Mouse (Mus musculus) neural tube, embryonic 13.5 days (tissue): ENCODE measurements at regions not wholly inside any gene's neighbourhood (a gene's known extent, or its start where the extent isn't known, plus 50 kb on each side); places are given as distances from the start of the nearest gene placed in this dataset.

Source experiments
- ATAC-seq: fragments of 200-750 bp; cut with Nextera tagmentation; 2 replicates; pipeline ENCODE4 v1.8.0; 2017; ENCODE audit warnings: low read depth, mild to moderate bottlenecking, moderate TSS enrichment, moderate library complexity
- H3K27ac ChIP-seq: fragments of 300-500 bp; sonication (generic); replicated peaks from 2 replicates; pipeline ENCODE4 v1.5.1; 2015; ENCODE audit warnings: moderate library complexity, mild to moderate bottlenecking, inconsistent platforms
- H3K27me3 ChIP-seq: fragments of 300-500 bp; sonication (generic); 2 replicates; pipeline ENCODE4 v1.6.1; 2015; ENCODE audit warnings: mild to moderate bottlenecking, inconsistent platforms
- H3K36me3 ChIP-seq: fragments of 300-500 bp; sonication (generic); 2 replicates; pipeline ENCODE4 v1.6.1; 2015; ENCODE audit warnings: mild to moderate bottlenecking, inconsistent platforms
- H3K4me1 ChIP-seq: fragments of 300-500 bp; sonication (generic); replicated peaks from 2 replicates; pipeline ENCODE4 v1.6.1; 2015; ENCODE audit warnings: inconsistent platforms
- H3K4me2 ChIP-seq: fragments of 300-500 bp; sonication (generic); 2 replicates; pipeline ENCODE4 v1.6.1; 2015; ENCODE audit warnings: inconsistent platforms, mild to moderate bottlenecking, moderate library complexity
- H3K4me3 ChIP-seq: fragments of 300-500 bp; sonication (generic); 2 replicates; pipeline ENCODE4 v1.5.1; 2015; ENCODE audit warnings: mild to moderate bottlenecking, inconsistent platforms
- H3K9ac ChIP-seq: fragments of 300-500 bp; sonication (generic); 2 replicates; pipeline ENCODE4 v1.6.1; 2015; ENCODE audit warnings: moderate library complexity, mild to moderate bottlenecking, inconsistent platforms
- H3K9me3 ChIP-seq: fragments of 300-500 bp; sonication (generic); 2 replicates; pipeline ENCODE4 v1.6.1; 2016; ENCODE audit warnings: inconsistent platforms
- WGBS: fragments of 180-500 bp; shearing (Covaris S2); methylation state at CpG from one replicate; pipeline ENCODE4 v1.1.7; 2015; 5-methylcytosine and 5-hydroxymethylcytosine counted together

- Histone ChIP-seq H3K27ac (no peak overlapping the region), H3K4me2 (no peak overlapping the region), H3K9me3 (peaks cover 13% of the 10 kb centered on the region; the same call in 1 of the 2 replicates), H3K36me3 (no peaks in the 10 kb centered on the region), H3K4me1 (no peaks in the 10 kb centered on the region), H3K4me3 (no peak overlapping the region), H3K27me3 (no peaks in the 10 kb centered on the region), H3K9ac (no peak overlapping the region)
- WGBS, result 81% methylated on average over 7 of the region's 7 CpGs
- no peak for ATAC-seq
Observed at GRCm38 (mm10) chr8:92302694-92303093, 54.7 kb upstream of the Irx5 start.

- Histone ChIP-seq H3K36me3 (no peaks in the 10 kb centered on the region), H3K4me2 (no peak overlapping the region), H3K4me1 (no peaks in the 10 kb centered on the region), H3K9ac (no peak overlapping the region), H3K4me3 (no peak overlapping the region), H3K9me3 (peaks cover 13% of the 10 kb centered on the region; the same call in 1 of the 2 replicates), H3K27ac (no peak overlapping the region), H3K27me3 (no peaks in the 10 kb centered on the region)
- WGBS, result 91% methylated on average over 3 of the region's 3 CpGs
- ATAC-seq, result no peak
Observed at GRCm38 (mm10) chr8:92301029-92301428, 56.4 kb upstream of the Irx5 start.

GRCm38 (mm10) chr8:92286841-92287811 lies 70.3 kb upstream of the Irx5 start:
- no peak for ATAC-seq
- no peak overlapping the region for H3K4me2 ChIP-seq
- H3K27ac ChIP-seq, result no peak overlapping the region
- no peak overlapping the region for H3K9ac ChIP-seq
- WGBS, result 45% methylated on average over 26 of the region's 26 CpGs
- peaks cover 5% of the 10 kb centered on the region; the same call in 1 of the 2 replicates for H3K27me3 ChIP-seq
- H3K4me1 ChIP-seq, result no peaks in the 10 kb centered on the region
- H3K9me3 ChIP-seq, result no peaks in the 10 kb centered on the region
- no peaks in the 10 kb centered on the region for H3K36me3 ChIP-seq
- no peak overlapping the region for H3K4me3 ChIP-seq

- ATAC-seq, result no peak
- H3K4me2 ChIP-seq, result no peak overlapping the region
- H3K4me3 ChIP-seq, result no peak overlapping the region
- H3K36me3 ChIP-seq, result no peaks in the 10 kb centered on the region
- H3K9me3 ChIP-seq, result no peaks in the 10 kb centered on the region
- no peak overlapping the region for H3K27ac ChIP-seq
- H3K27me3 ChIP-seq, result no peaks in the 10 kb centered on the region
- WGBS, result 90% methylated on average over 5 of the region's 5 CpGs
- no peak overlapping the region for H3K9ac ChIP-seq
- H3K4me1 ChIP-seq, result no peaks in the 10 kb centered on the region
Observed at GRCm38 (mm10) chr8:92275755-92276154, 81.7 kb upstream of the Irx5 start.

- Histone ChIP-seq H3K9ac (no peak overlapping the region), H3K36me3 (no peaks in the 10 kb centered on the region), H3K9me3 (peaks cover 7% of the 10 kb centered on the region), H3K27me3 (no peaks in the 10 kb centered on the region), H3K27ac (no peak overlapping the region), H3K4me3 (no peak overlapping the region), H3K4me2 (no peak overlapping the region), H3K4me1 (no peaks in the 10 kb centered on the region)
- no peak for ATAC-seq
- 88% methylated on average over 1 of the region's 1 CpGs for WGBS
Observed at GRCm38 (mm10) chr8:92272726-92273125, 84.7 kb upstream of the Irx5 start.

GRCm38 (mm10) chr8:92272073-92272472 lies 85.4 kb upstream of the Irx5 start:
- no peaks in the 10 kb centered on the region for H3K27me3 ChIP-seq
- ATAC-seq, result no peak
- no peak overlapping the region for H3K9ac ChIP-seq
- H3K4me3 ChIP-seq, result no peak overlapping the region
- peaks cover 7% of the 10 kb centered on the region for H3K9me3 ChIP-seq
- no peak overlapping the region for H3K4me2 ChIP-seq
- WGBS, result 82% methylated on average over 5 of the region's 5 CpGs
- no peaks in the 10 kb centered on the region for H3K36me3 ChIP-seq
- H3K4me1 ChIP-seq, result no peaks in the 10 kb centered on the region
- H3K27ac ChIP-seq, result no peak overlapping the region

GRCm38 (mm10) chr8:92270636-92271035 lies 86.8 kb upstream of the Irx5 start:
- peaks cover 7% of the 10 kb centered on the region for H3K9me3 ChIP-seq
- H3K27ac ChIP-seq, result no peak overlapping the region
- H3K9ac ChIP-seq, result no peak overlapping the region
- H3K27me3 ChIP-seq, result no peaks in the 10 kb centered on the region
- H3K36me3 ChIP-seq, result no peaks in the 10 kb centered on the region
- peaks cover 8% of the 10 kb centered on the region; the same call in 1 of the 2 replicates for H3K4me1 ChIP-seq
- no peak overlapping the region for H3K4me2 ChIP-seq
- no peak overlapping the region for H3K4me3 ChIP-seq
- ATAC-seq, result no peak

GRCm38 (mm10) chr8:92267415-92267814 lies 90.0 kb upstream of the Irx5 start:
- H3K9me3 ChIP-seq, result peaks cover 7% of the 10 kb centered on the region
- no peak overlapping the region for H3K4me3 ChIP-seq
- no peak overlapping the region for H3K27ac ChIP-seq
- H3K9ac ChIP-seq, result no peak overlapping the region
- no peaks in the 10 kb centered on the region for H3K36me3 ChIP-seq
- ATAC-seq, result no peak
- 67% methylated on average over 6 of the region's 6 CpGs for WGBS
- H3K27me3 ChIP-seq, result no peaks in the 10 kb centered on the region
- no peak overlapping the region for H3K4me2 ChIP-seq
- H3K4me1 ChIP-seq, result peaks cover 10% of the 10 kb centered on the region; the same call in 1 of the 2 replicates

GRCm38 (mm10) chr8:92260056-92260455 lies 97.4 kb upstream of the Irx5 start:
- Histone ChIP-seq H3K4me2 (no peak overlapping the region), H3K27ac (no peak overlapping the region), H3K9ac (no peak overlapping the region), H3K9me3 (no peaks in the 10 kb centered on the region), H3K27me3 (no peaks in the 10 kb centered on the region), H3K4me1 (no peaks in the 10 kb centered on the region; the same call in 1 of the 2 replicates), H3K36me3 (no peaks in the 10 kb centered on the region), H3K4me3 (no peak overlapping the region)
- 83% methylated on average over 8 of the region's 8 CpGs for WGBS
- ATAC-seq, result no peak

- H3K9ac ChIP-seq, result no peak overlapping the region
Observed at GRCm38 (mm10) chr8:92258258-92258657, 99.2 kb upstream of the Irx5 start.

GRCm38 (mm10) chr8:92252597-92253375 lies 104.6 kb upstream of the Irx5 start:
- Histone ChIP-seq H3K27me3 (no peaks in the 10 kb centered on the region), H3K36me3 (no peaks in the 10 kb centered on the region), H3K9me3 (no peaks in the 10 kb centered on the region), H3K4me2 (no peak overlapping the region), H3K4me3 (no peak overlapping the region), H3K27ac (no peak overlapping the region), H3K4me1 (peaks cover 5% of the 10 kb centered on the region), H3K9ac (no peak overlapping the region)
- WGBS, result 67% methylated on average over 8 of the region's 8 CpGs
- no peak for ATAC-seq

More at GRCm38 (mm10) chr8:92258258-92258657, 99.2 kb upstream of the Irx5 start:
- H3K9me3 ChIP-seq, result no peaks in the 10 kb centered on the region
- H3K4me2 ChIP-seq, result no peak overlapping the region
- no peak for ATAC-seq
- H3K4me1 ChIP-seq, result no peaks in the 10 kb centered on the region; the same call in 1 of the 2 replicates
- H3K27ac ChIP-seq, result no peak overlapping the region
- H3K27me3 ChIP-seq, result no peaks in the 10 kb centered on the region
- WGBS, result 74% methylated on average over 6 of the region's 6 CpGs
- H3K4me3 ChIP-seq, result no peak overlapping the region
- no peaks in the 10 kb centered on the region for H3K36me3 ChIP-seq

- no peaks in the 10 kb centered on the region for H3K4me1 ChIP-seq
- ATAC-seq, result no peak
- no peaks in the 10 kb centered on the region for H3K27me3 ChIP-seq
- H3K9ac ChIP-seq, result no peak overlapping the region
- H3K4me3 ChIP-seq, result no peak overlapping the region
- H3K4me2 ChIP-seq, result no peak overlapping the region
- WGBS, result 81% methylated on average over 4 of the region's 4 CpGs
- no peaks in the 10 kb centered on the region for H3K36me3 ChIP-seq
- no peaks in the 10 kb centered on the region for H3K9me3 ChIP-seq
- no peak overlapping the region for H3K27ac ChIP-seq
Observed at GRCm38 (mm10) chr8:92246301-92246700, 111.1 kb upstream of the Irx5 start.
